In genomic region chr1:59368649-59369319, GRCm38 (mm10) we compare ENCODE assay signal across 17 mouse cellular contexts.
DNase-seq lines count a peak whose midpoint lies in the region; ATAC-seq and TF ChIP-seq lines count a peak whose summit lies in the region.
"Had no signal": no experiment of that assay in that cellular context is flagged by ENCODE, and none has a peak within 500 bp of the region (broad histone marks: within the 10 kb centered on the region; RNA-seq: fewer than 3 reads in every experiment).

No protein-coding gene starts in this region.

- TF ChIP-seq CTCF in kidney, postnatal 0 days (IDR thresholded peaks at IDR 0.05; ENCODE audit: low read depth): no peak
- no peak for TF ChIP-seq CTCF in kidney, adult 2 months (conservative IDR thresholded peaks at IDR 0.05; ENCODE audit: insufficient read depth, insufficient read length, low read depth, low read length)
- TF ChIP-seq CTCF in stomach, postnatal 0 days (IDR thresholded peaks at IDR 0.05; ENCODE audit: low read depth): no peak

- no peak overlapping the region for H3K4me3 ChIP-seq in kidney, postnatal 0 days (replicated peaks; ENCODE audit: low read depth, low read length)
- H3K4me3 ChIP-seq in kidney, adult 2 months (ENCODE audit: insufficient read depth, low read depth, low read length): no peak overlapping the region
- H3K4me3 ChIP-seq in stomach, embryonic 14.5 days (ENCODE audit: low read depth, low read length): no peak overlapping the region
- no peak overlapping the region for H3K4me3 ChIP-seq in stomach, postnatal 0 days (ENCODE audit: low read depth, low read length)
- no peak overlapping the region for H3K4me3 ChIP-seq in liver, embryonic 13.5 days (replicated peaks)
- H3K4me3 ChIP-seq in forebrain, embryonic 16.5 days (replicated peaks; ENCODE audit: low read length): no peak overlapping the region
- H3K4me3 ChIP-seq: neural tube, embryonic 12.5 days had no signal

- WGBS in kidney, postnatal 0 days: 27% methylated on average over 10 of the region's 10 CpGs
- WGBS in kidney, adult 2 months: 51% methylated on average over 10 of the region's 10 CpGs
- WGBS in stomach, embryonic 14.5 days: 17% methylated on average over 10 of the region's 10 CpGs
- 33% methylated on average over 10 of the region's 10 CpGs for WGBS in stomach, postnatal 0 days
- WGBS in liver, embryonic 13.5 days (ENCODE audit: insufficient replicate concordance): 62% methylated on average over 10 of the region's 10 CpGs
- WGBS in forebrain, embryonic 16.5 days: 81% methylated on average over 10 of the region's 10 CpGs

- no peaks in the 10 kb centered on the region for H3K36me3 ChIP-seq in kidney, postnatal 0 days (ENCODE audit: insufficient read depth, low read length)
- no peaks in the 10 kb centered on the region for H3K36me3 ChIP-seq in kidney, adult 2 months (ENCODE audit: control insufficient read depth, insufficient read depth, low read length)
- H3K36me3 ChIP-seq in stomach, embryonic 14.5 days (ENCODE audit: control insufficient read depth, insufficient read depth, low read length): no peaks in the 10 kb centered on the region
- no peaks in the 10 kb centered on the region for H3K36me3 ChIP-seq in stomach, postnatal 0 days (ENCODE audit: control insufficient read depth, insufficient read depth, low read length)
- no peaks in the 10 kb centered on the region for H3K36me3 ChIP-seq in liver, embryonic 13.5 days
- no peaks in the 10 kb centered on the region for H3K36me3 ChIP-seq in forebrain, embryonic 16.5 days (ENCODE audit: control insufficient read depth, insufficient read depth)
- H3K36me3 ChIP-seq: neural tube, embryonic 12.5 days had no signal

- DNase-seq in kidney, postnatal 0 days (ENCODE audit: low spot score): peak; percentile 73
- DNase-seq in kidney, adult 2 months: no peak
- DNase-seq in stomach, postnatal 0 days (ENCODE audit: low spot score): no peak
- no peak for DNase-seq in liver, embryonic 13.5 days
- no peak for DNase-seq in adrenal gland, adult 2 months
- no peak for DNase-seq in urinary bladder, postnatal 14 days (ENCODE audit: low spot score)
- DNase-seq: cerebellum, adult 9-11 months; gastrocnemius, postnatal 10 days; left cerebral cortex, postnatal 4 days; right cerebral cortex, postnatal 14 days; thymus, postnatal 14 days had no signal

- H3K4me1 ChIP-seq in kidney, postnatal 0 days (replicated peaks; ENCODE audit: insufficient read depth, low read length): peaks cover 8% of the 10 kb centered on the region; the same call in 1 of the 2 replicates
- H3K4me1 ChIP-seq in kidney, adult 2 months (ENCODE audit: control insufficient read depth, insufficient read depth, low read length): no peaks in the 10 kb centered on the region
- H3K4me1 ChIP-seq in stomach, embryonic 14.5 days (ENCODE audit: control insufficient read depth, insufficient read depth, low read length): peaks cover 23% of the 10 kb centered on the region
- H3K4me1 ChIP-seq in stomach, postnatal 0 days (replicated peaks; ENCODE audit: control insufficient read depth, insufficient read depth): 0 out of 2 replicates have a peak, but pooled peaks cover 3% of the 10 kb centered on the region
- peaks cover 46% of the 10 kb centered on the region for H3K4me1 ChIP-seq in liver, embryonic 13.5 days (replicated peaks)
- H3K4me1 ChIP-seq in forebrain, embryonic 16.5 days (replicated peaks; ENCODE audit: control insufficient read depth, insufficient read depth, low read length): no peaks in the 10 kb centered on the region

- H3K27me3 ChIP-seq in kidney, postnatal 0 days (ENCODE audit: insufficient read depth, low read length): no peaks in the 10 kb centered on the region
- no peaks in the 10 kb centered on the region for H3K27me3 ChIP-seq in kidney, adult 2 months (replicated peaks; ENCODE audit: control insufficient read depth, insufficient read depth, low read length)
- no peaks in the 10 kb centered on the region for H3K27me3 ChIP-seq in stomach, embryonic 14.5 days (ENCODE audit: control insufficient read depth, insufficient read depth, low read length)
- H3K27me3 ChIP-seq in stomach, postnatal 0 days (ENCODE audit: control insufficient read depth, insufficient read depth, low read length): no peaks in the 10 kb centered on the region
- no peaks in the 10 kb centered on the region for H3K27me3 ChIP-seq in liver, embryonic 13.5 days
- no peaks in the 10 kb centered on the region for H3K27me3 ChIP-seq in forebrain, embryonic 16.5 days (replicated peaks; ENCODE audit: control insufficient read depth, insufficient read depth, low read length)
- H3K27me3 ChIP-seq: neural tube, embryonic 12.5 days; Patski had no signal

- H3K27ac ChIP-seq in kidney, postnatal 0 days: peak overlapping the region; percentile 42; the same call in 1 of the 2 replicates
- no peak overlapping the region for H3K27ac ChIP-seq in kidney, adult 2 months (ENCODE audit: insufficient read depth, low read depth, low read length)
- peak overlapping the region; percentile 58 for H3K27ac ChIP-seq in stomach, embryonic 14.5 days (ENCODE audit: low read length)
- H3K27ac ChIP-seq in stomach, postnatal 0 days (replicated peaks): no peak overlapping the region
- H3K27ac ChIP-seq in liver, embryonic 13.5 days: peak overlapping the region; percentile 51; the same call in 1 of the 2 replicates
- no peak overlapping the region for H3K27ac ChIP-seq in forebrain, embryonic 16.5 days (ENCODE audit: low read length)
- H3K27ac ChIP-seq: neural tube, embryonic 12.5 days had no signal

- H3K9ac ChIP-seq in kidney, postnatal 0 days (ENCODE audit: low read depth, low read length): no peak overlapping the region
- no peak overlapping the region for H3K9ac ChIP-seq in stomach, embryonic 14.5 days (replicated peaks; ENCODE audit: low read depth, low read length)
- H3K9ac ChIP-seq in stomach, postnatal 0 days (ENCODE audit: low read length): no peak overlapping the region
- H3K9ac ChIP-seq in liver, embryonic 13.5 days: no peak overlapping the region
- no peak overlapping the region for H3K9ac ChIP-seq in forebrain, embryonic 16.5 days (replicated peaks; ENCODE audit: low read depth, low read length)
- H3K9ac ChIP-seq: neural tube, embryonic 12.5 days had no signal

- H3K4me2 ChIP-seq in kidney, postnatal 0 days (ENCODE audit: low read length): no peak overlapping the region
- H3K4me2 ChIP-seq in stomach, embryonic 14.5 days (replicated peaks; ENCODE audit: low read depth, low read length): no peak overlapping the region
- no peak overlapping the region for H3K4me2 ChIP-seq in stomach, postnatal 0 days (replicated peaks; ENCODE audit: low read depth)
- no peak overlapping the region for H3K4me2 ChIP-seq in liver, embryonic 13.5 days
- no peak overlapping the region for H3K4me2 ChIP-seq in forebrain, embryonic 16.5 days (ENCODE audit: low read length)

- no peak; the same call in 1 of the 2 replicates for ATAC-seq in kidney, postnatal 0 days (replicated peaks; ENCODE audit: low FRiP score, low read depth)
- ATAC-seq in stomach, embryonic 14.5 days (ENCODE audit: insufficient number of reproducible peaks, insufficient read depth, low FRiP score, low read depth): 0 out of 2 replicates have a peak, but pooled peaks have one; percentile 26
- no peak for ATAC-seq in stomach, postnatal 0 days (ENCODE audit: low FRiP score, low TSS enrichment)
- no peak for ATAC-seq in liver, embryonic 13.5 days (ENCODE audit: low read depth)
- no peak for ATAC-seq in forebrain, embryonic 16.5 days
- ATAC-seq: activated CD4-positive, CD25-positive, alpha-beta regulatory T cell, adult 4 months; Patski had no signal

- TF ChIP-seq POLR2A in kidney, adult 2 months (IDR thresholded peaks at IDR 0.05; ENCODE audit: low read depth, low read length): no peak

- TF ChIP-seq EP300 in stomach, postnatal 0 days (optimal IDR thresholded peaks at IDR 0.05): no peak

- no peaks in the 10 kb centered on the region for H3K9me3 ChIP-seq in kidney, postnatal 0 days (replicated peaks; ENCODE audit: low read length)
- H3K9me3 ChIP-seq in stomach, embryonic 14.5 days (ENCODE audit: control insufficient read depth, low read depth, low read length): no peaks in the 10 kb centered on the region
- H3K9me3 ChIP-seq in stomach, postnatal 0 days (ENCODE audit: control insufficient read depth, low read length): no peaks in the 10 kb centered on the region
- H3K9me3 ChIP-seq in liver, embryonic 13.5 days (replicated peaks): no peaks in the 10 kb centered on the region
- H3K9me3 ChIP-seq in forebrain, embryonic 16.5 days (ENCODE audit: control insufficient read depth, low read length): no peaks in the 10 kb centered on the region
- H3K9me3 ChIP-seq: megakaryocyte, embryonic 14.5 days; neural tube, embryonic 12.5 days had no signal

Comparison
In these comparisons a context has a peak if more than half of its experiments do, and no peak if none do; other contexts are left out.
1. H3K27ac ChIP-seq: peak in kidney, postnatal 0 days (single experiment), stomach, embryonic 14.5 days (single experiment) and liver, embryonic 13.5 days (single experiment); none in kidney, adult 2 months (single experiment), stomach, postnatal 0 days (single experiment) and forebrain, embryonic 16.5 days (single experiment).